Mouse (Mus musculus): ENCODE results near the gene Msgn1. TPM values are rescaled to one million over a fixed set of nuclear protein-coding genes. Genes with fewer than 3 reads are reported as not detected.

The Msgn1 gene
- polyA plus RNA-seq, 1 experiment from 2014 or later, result not detected

GRCm38 (mm10) chr12:11216454-11216853 lies 7.7 kb upstream of the Msgn1 start:
- no peak overlapping the region for H3K9ac ChIP-seq (replicated peaks)
- no peak overlapping the region for H3K4me2 ChIP-seq
- H3K9me3 ChIP-seq (replicated peaks), result no peaks in the 10 kb centered on the region
- H3K4me1 ChIP-seq, result peaks cover under 1% of the 10 kb centered on the region; the same call in 1 of the 2 replicates
- H3K36me3 ChIP-seq, result no peaks in the 10 kb centered on the region
- H3K27ac ChIP-seq (replicated peaks), result no peak overlapping the region
- no peak for ATAC-seq (ENCODE audit: low FRiP score)
- 59% methylated on average over 3 of the region's 3 CpGs for WGBS
- H3K4me3 ChIP-seq (replicated peaks), result no peak overlapping the region
- H3K27me3 ChIP-seq (replicated peaks), result no peaks in the 10 kb centered on the region

- Histone ChIP-seq H3K27ac (replicated peaks) (no peak overlapping the region), H3K27me3 (replicated peaks) (no peaks in the 10 kb centered on the region), H3K9me3 (replicated peaks) (no peaks in the 10 kb centered on the region), H3K9ac (replicated peaks) (no peak overlapping the region), H3K4me1 (no peaks in the 10 kb centered on the region), H3K4me3 (replicated peaks) (no peak overlapping the region), H3K4me2 (no peak overlapping the region), H3K36me3 (no peaks in the 10 kb centered on the region)
- WGBS, result 82% methylated on average over 2 of the region's 2 CpGs
- ATAC-seq (ENCODE audit: low FRiP score), result no peak
These were observed 6.8 kb upstream of the Msgn1 start for GRCm38 (mm10) chr12:11215555-11215954.

- Histone ChIP-seq H3K4me1 (no peaks in the 10 kb centered on the region), H3K9me3 (replicated peaks) (no peaks in the 10 kb centered on the region), H3K4me3 (replicated peaks) (no peak overlapping the region), H3K27ac (replicated peaks) (no peak overlapping the region), H3K27me3 (replicated peaks) (no peaks in the 10 kb centered on the region), H3K36me3 (no peaks in the 10 kb centered on the region), H3K9ac (replicated peaks) (no peak overlapping the region), H3K4me2 (no peak overlapping the region)
- ATAC-seq (ENCODE audit: low FRiP score), result no peak
These were observed 6.0 kb upstream of the Msgn1 start for GRCm38 (mm10) chr12:11214776-11215175.

GRCm38 (mm10) chr12:11212881-11213280 lies 4.1 kb upstream of the Msgn1 start:
- Histone ChIP-seq H3K9me3 (replicated peaks) (no peaks in the 10 kb centered on the region), H3K27me3 (replicated peaks) (no peaks in the 10 kb centered on the region), H3K4me3 (replicated peaks) (no peak overlapping the region), H3K9ac (replicated peaks) (no peak overlapping the region), H3K4me1 (no peaks in the 10 kb centered on the region), H3K27ac (replicated peaks) (no peak overlapping the region), H3K36me3 (no peaks in the 10 kb centered on the region), H3K4me2 (no peak overlapping the region)
- 79% methylated on average over 1 of the region's 1 CpGs for WGBS
- no peak for ATAC-seq (ENCODE audit: low FRiP score)

- no peaks in the 10 kb centered on the region for H3K36me3 ChIP-seq
- no peaks in the 10 kb centered on the region for H3K4me1 ChIP-seq
- H3K4me2 ChIP-seq, result no peak overlapping the region
- H3K27ac ChIP-seq (replicated peaks), result no peak overlapping the region
- H3K9me3 ChIP-seq (replicated peaks), result no peaks in the 10 kb centered on the region
- no peak for ATAC-seq (ENCODE audit: low FRiP score)
- H3K9ac ChIP-seq (replicated peaks), result no peak overlapping the region
- no peak overlapping the region for H3K4me3 ChIP-seq (replicated peaks)
- WGBS, result 81% methylated on average over 3 of the region's 3 CpGs
- H3K27me3 ChIP-seq (replicated peaks), result no peaks in the 10 kb centered on the region
These were observed 1.6 kb upstream of the Msgn1 start for GRCm38 (mm10) chr12:11210361-11210760.

GRCm38 (mm10) chr12:11209636-11210035 lies 864 bp upstream of the Msgn1 start:
- no peaks in the 10 kb centered on the region for H3K36me3 ChIP-seq
- no peaks in the 10 kb centered on the region for H3K4me1 ChIP-seq
- H3K4me2 ChIP-seq, result no peak overlapping the region
- H3K9me3 ChIP-seq (replicated peaks), result no peaks in the 10 kb centered on the region
- no peak overlapping the region for H3K4me3 ChIP-seq (replicated peaks)
- no peak for ATAC-seq (ENCODE audit: low FRiP score)
- WGBS, result 76% methylated on average over 5 of the region's 5 CpGs
- H3K9ac ChIP-seq (replicated peaks), result no peak overlapping the region
- H3K27me3 ChIP-seq (replicated peaks), result no peaks in the 10 kb centered on the region
- H3K27ac ChIP-seq (replicated peaks), result no peak overlapping the region

- H3K4me1 ChIP-seq, result no peaks in the 10 kb centered on the region
- no peak for ATAC-seq (ENCODE audit: low FRiP score)
- H3K9ac ChIP-seq (replicated peaks), result no peak overlapping the region
- no peak overlapping the region for H3K4me2 ChIP-seq
- no peak overlapping the region for H3K4me3 ChIP-seq (replicated peaks)
- WGBS, result 74% methylated on average over 4 of the region's 4 CpGs
- no peaks in the 10 kb centered on the region for H3K36me3 ChIP-seq
- H3K9me3 ChIP-seq (replicated peaks), result no peaks in the 10 kb centered on the region
- no peaks in the 10 kb centered on the region for H3K27me3 ChIP-seq (replicated peaks)
- H3K27ac ChIP-seq (replicated peaks), result no peak overlapping the region
These were observed 2.5 kb downstream of the Msgn1 start for GRCm38 (mm10) chr12:11206321-11206720.

- Histone ChIP-seq H3K9me3 (replicated peaks) (no peaks in the 10 kb centered on the region), H3K36me3 (no peaks in the 10 kb centered on the region), H3K27me3 (replicated peaks) (no peaks in the 10 kb centered on the region), H3K27ac (replicated peaks) (0 out of 2 replicates have a peak overlapping the region, but pooled peaks have one; percentile 18), H3K4me1 (no peaks in the 10 kb centered on the region), H3K9ac (replicated peaks) (no peak overlapping the region), H3K4me3 (replicated peaks) (no peak overlapping the region), H3K4me2 (no peak overlapping the region)
- 80% methylated on average over 18 of the region's 18 CpGs for WGBS
- ATAC-seq (ENCODE audit: low FRiP score), result no peak
These were observed 4.8 kb downstream of the Msgn1 start for GRCm38 (mm10) chr12:11203694-11204665.

GRCm38 (mm10) chr12:11202476-11202875 lies 6.3 kb downstream of the Msgn1 start:
- Histone ChIP-seq H3K9me3 (replicated peaks) (no peaks in the 10 kb centered on the region), H3K36me3 (no peaks in the 10 kb centered on the region), H3K27ac (replicated peaks) (no peak overlapping the region), H3K4me3 (replicated peaks) (no peak overlapping the region), H3K27me3 (replicated peaks) (no peaks in the 10 kb centered on the region), H3K9ac (replicated peaks) (no peak overlapping the region), H3K4me1 (no peaks in the 10 kb centered on the region), H3K4me2 (no peak overlapping the region)
- 92% methylated on average over 8 of the region's 8 CpGs for WGBS
- ATAC-seq (ENCODE audit: low FRiP score), result no peak

GRCm38 (mm10) chr12:11200711-11201110 lies 8.1 kb downstream of the Msgn1 start:
- Histone ChIP-seq H3K9me3 (replicated peaks) (no peaks in the 10 kb centered on the region), H3K9ac (replicated peaks) (no peak overlapping the region), H3K36me3 (no peaks in the 10 kb centered on the region), H3K4me2 (no peak overlapping the region), H3K27me3 (replicated peaks) (no peaks in the 10 kb centered on the region), H3K27ac (replicated peaks) (no peak overlapping the region), H3K4me1 (peaks cover 6% of the 10 kb centered on the region; the same call in 1 of the 2 replicates), H3K4me3 (replicated peaks) (no peak overlapping the region)
- no peak for ATAC-seq (ENCODE audit: low FRiP score)
- 95% methylated on average over 12 of the region's 12 CpGs for WGBS

- H3K4me3 ChIP-seq (replicated peaks), result no peak overlapping the region
- H3K4me1 ChIP-seq, result peaks cover 6% of the 10 kb centered on the region; the same call in 1 of the 2 replicates
- no peaks in the 10 kb centered on the region for H3K9me3 ChIP-seq (replicated peaks)
- H3K9ac ChIP-seq (replicated peaks), result no peak overlapping the region
- no peaks in the 10 kb centered on the region for H3K27me3 ChIP-seq (replicated peaks)
- WGBS, result 45% methylated on average over 2 of the region's 2 CpGs
- H3K36me3 ChIP-seq, result no peaks in the 10 kb centered on the region
- H3K27ac ChIP-seq (replicated peaks), result no peak overlapping the region
- no peak overlapping the region for H3K4me2 ChIP-seq
- no peak for ATAC-seq (ENCODE audit: low FRiP score)
These were observed 10.2 kb downstream of the Msgn1 start for GRCm38 (mm10) chr12:11198551-11198950.

GRCm38 (mm10) chr12:11198026-11198425 lies 10.7 kb downstream of the Msgn1 start:
- no peak overlapping the region for H3K9ac ChIP-seq (replicated peaks)
- no peak for ATAC-seq (ENCODE audit: low FRiP score)
- WGBS, result 37% methylated on average over 4 of the region's 4 CpGs
- H3K27ac ChIP-seq (replicated peaks), result no peak overlapping the region
- no peak overlapping the region for H3K4me2 ChIP-seq
- H3K4me1 ChIP-seq, result peaks cover 6% of the 10 kb centered on the region; the same call in 1 of the 2 replicates
- H3K4me3 ChIP-seq (replicated peaks), result no peak overlapping the region
- no peaks in the 10 kb centered on the region for H3K27me3 ChIP-seq (replicated peaks)
- no peaks in the 10 kb centered on the region for H3K36me3 ChIP-seq
- no peaks in the 10 kb centered on the region for H3K9me3 ChIP-seq (replicated peaks)

Measured in neural tube, embryonic 15.5 days (tissue).